Mouse (Mus musculus): ENCODE measurements around the gene Zfp36l2. TPM values are rescaled to one million over a fixed set of nuclear protein-coding genes. Genes with fewer than 3 reads are reported as not detected.
A peak's percentile ranks its signal among the peaks of the same experiment; 100 is the strongest.

The Zfp36l2 gene
- polyA plus RNA-seq, 1 experiment from 2014 or later, result 14.0 TPM

DNA sequence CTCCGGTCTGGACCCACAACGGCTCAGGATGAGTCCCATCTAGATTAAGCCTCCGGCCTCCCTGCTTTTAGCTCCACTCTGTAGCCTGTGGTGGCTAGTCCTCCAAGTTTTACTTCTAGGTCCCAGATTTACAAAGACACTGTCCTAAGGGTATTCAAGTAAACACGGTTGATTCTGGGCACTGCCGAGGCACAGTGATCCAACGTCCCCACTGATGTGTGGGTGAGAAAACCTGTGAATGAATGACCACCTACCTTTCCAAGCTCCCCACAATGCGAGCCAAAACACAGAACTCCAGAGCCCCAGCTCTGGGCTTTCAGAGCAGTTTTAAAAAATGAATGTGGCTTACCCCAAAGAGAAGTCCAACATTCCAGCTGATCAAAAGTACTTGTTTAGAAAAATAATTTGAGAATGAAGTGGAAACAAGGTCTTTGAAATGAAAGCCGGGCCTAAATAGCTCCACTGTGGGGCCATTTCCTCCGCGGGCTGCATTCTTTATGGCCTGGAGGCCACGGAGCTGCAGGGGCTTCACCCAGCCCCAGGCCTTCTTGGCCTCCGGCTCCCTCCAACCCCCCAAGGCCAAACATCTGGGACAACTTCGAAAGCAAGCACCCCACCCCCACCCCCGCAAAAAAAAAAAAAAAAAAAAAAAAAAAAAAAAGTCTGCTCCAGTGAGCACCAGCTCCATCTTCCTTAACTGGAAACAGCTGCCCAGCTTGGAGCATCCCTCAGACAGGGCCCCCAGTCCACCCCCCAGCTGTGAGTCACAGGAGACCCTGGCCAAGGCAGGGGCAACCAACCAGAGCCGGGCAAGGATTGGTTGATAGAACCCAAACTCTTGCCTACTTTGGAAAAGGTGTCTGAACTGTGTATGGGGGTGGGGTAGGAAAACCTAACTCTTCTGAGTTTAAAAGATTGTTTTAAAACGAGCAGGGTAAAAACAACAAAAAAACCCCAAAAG lies 5.2 kb downstream of the Zfp36l2 start:
- peak overlapping the region; percentile 8 for H3K4me2 ChIP-seq (ENCODE audit: low read depth)
- H3K27me3 ChIP-seq (ENCODE audit: control insufficient read depth, insufficient read depth, low read length), result no peaks in the 10 kb centered on the region
- WGBS, result 23% methylated on average over 16 of the region's 16 CpGs
- H3K27ac ChIP-seq (ENCODE audit: low read depth, low read length), result peak overlapping the region; percentile 36
- peaks cover 18% of the 10 kb centered on the region for H3K4me1 ChIP-seq (ENCODE audit: control insufficient read depth, insufficient read depth, low read length)
- H3K4me3 ChIP-seq (ENCODE audit: low read depth, low read length), result 0 out of 2 replicates have a peak overlapping the region, but pooled peaks have one; percentile 1
- H3K9me3 ChIP-seq (ENCODE audit: control insufficient read depth, low read length), result no peaks in the 10 kb centered on the region
- peak; percentile 56 for DNase-seq (ENCODE audit: low spot score)
- no peak overlapping the region for H3K9ac ChIP-seq (ENCODE audit: low read length)
- ATAC-seq (ENCODE audit: insufficient read depth, low FRiP score, low TSS enrichment), result no peak
- peaks cover 8% of the 10 kb centered on the region for H3K36me3 ChIP-seq (ENCODE audit: control insufficient read depth, insufficient read depth, low read length)

DNA sequence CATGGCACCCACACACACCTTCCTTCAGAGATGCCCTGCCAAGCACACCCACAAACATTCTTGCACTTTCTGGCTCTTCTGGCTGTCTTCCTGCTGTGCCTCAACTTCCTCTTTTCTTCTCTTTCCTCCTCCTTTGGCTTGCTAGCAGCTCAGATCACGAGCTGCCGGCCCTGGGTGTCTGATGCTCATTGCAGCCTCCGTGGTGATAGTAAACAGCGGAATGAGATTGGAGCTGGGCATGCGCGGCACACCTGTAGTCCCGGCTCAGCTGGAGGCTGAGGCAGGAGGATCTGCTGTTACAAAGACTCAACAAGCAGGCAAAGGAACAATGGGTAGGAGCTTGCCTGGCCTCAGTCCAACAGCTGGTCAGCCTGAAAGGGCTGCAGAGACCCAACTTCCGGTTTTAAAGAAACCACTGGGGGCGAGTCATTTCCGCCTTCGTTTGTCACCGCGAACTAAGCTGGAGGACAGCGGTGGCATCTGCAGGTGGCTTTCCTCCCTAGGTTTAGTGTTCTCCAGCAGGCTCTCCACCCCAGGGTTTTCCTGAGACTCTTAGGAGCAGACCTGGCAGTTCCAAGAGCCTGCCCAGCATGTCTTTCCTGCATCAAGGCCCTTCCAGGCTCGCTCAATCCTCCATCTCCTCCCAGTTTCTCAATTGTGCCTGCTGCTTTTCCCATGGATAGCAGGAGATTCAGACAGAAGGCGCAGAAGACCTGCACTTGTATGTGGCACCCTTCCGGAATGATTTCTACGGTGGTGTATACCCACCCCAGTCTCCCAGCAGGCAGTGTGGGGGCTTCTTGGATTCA lies 6.0 kb downstream of the Zfp36l2 start:
- WGBS, result 62% methylated on average over 18 of the region's 18 CpGs
- no peaks in the 10 kb centered on the region for H3K9me3 ChIP-seq (ENCODE audit: control insufficient read depth, low read length)
- H3K27ac ChIP-seq (ENCODE audit: low read depth, low read length), result peak overlapping the region; percentile 36; the same call in 1 of the 2 replicates
- H3K36me3 ChIP-seq (ENCODE audit: control insufficient read depth, insufficient read depth, low read length), result peaks cover 8% of the 10 kb centered on the region
- ATAC-seq (ENCODE audit: insufficient read depth, low FRiP score, low TSS enrichment) (no peak), DNase-seq (ENCODE audit: low spot score) (no peak)
- H3K4me2 ChIP-seq (ENCODE audit: low read depth), result no peak overlapping the region
- no peak overlapping the region for H3K9ac ChIP-seq (ENCODE audit: low read length)
- peaks cover 20% of the 10 kb centered on the region for H3K4me1 ChIP-seq (ENCODE audit: control insufficient read depth, insufficient read depth, low read length)
- no peaks in the 10 kb centered on the region for H3K27me3 ChIP-seq (ENCODE audit: control insufficient read depth, insufficient read depth, low read length)
- no peak overlapping the region for H3K4me3 ChIP-seq (ENCODE audit: low read depth, low read length)

DNA sequence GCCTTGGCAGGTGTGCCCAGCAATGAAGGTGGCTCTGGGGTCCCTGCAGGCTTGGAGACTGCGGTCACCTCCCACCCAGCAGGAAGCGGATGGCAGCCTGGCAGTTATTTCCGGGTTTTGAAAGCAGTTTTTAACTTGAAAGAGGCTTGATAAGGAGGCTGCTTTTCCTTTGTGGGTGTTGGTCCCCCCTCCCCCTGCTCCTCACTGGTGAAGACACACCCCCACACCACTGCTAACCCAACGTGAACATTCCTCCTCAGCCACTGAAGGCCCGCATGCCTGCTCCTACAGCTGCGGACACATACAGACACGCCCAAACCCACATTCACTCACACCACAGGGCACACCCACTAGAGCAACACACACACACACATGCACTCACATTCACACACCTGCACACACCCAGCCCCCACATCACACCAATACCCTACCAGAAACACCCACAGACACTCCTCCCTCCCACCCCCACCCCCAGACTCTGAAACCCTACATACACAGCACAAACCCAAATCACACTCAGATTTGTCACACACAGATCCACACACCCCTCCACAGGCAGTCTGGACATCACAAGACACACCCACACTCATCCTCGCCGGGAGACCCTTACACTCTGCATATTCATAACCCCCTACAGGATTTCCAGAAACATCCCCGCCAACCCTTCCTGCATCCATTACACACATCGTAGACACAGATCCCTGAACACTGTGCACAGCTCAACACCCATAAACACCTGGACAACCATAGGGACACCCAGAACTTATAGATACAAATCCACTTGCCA lies 6.8 kb downstream of the Zfp36l2 start:
- no peak overlapping the region for H3K27ac ChIP-seq (ENCODE audit: low read depth, low read length)
- ATAC-seq (ENCODE audit: insufficient read depth, low FRiP score, low TSS enrichment) (no peak), DNase-seq (ENCODE audit: low spot score) (peak; percentile 10)
- WGBS, result 41% methylated on average over 11 of the region's 11 CpGs
- H3K4me3 ChIP-seq (ENCODE audit: low read depth, low read length), result no peak overlapping the region
- H3K4me2 ChIP-seq (ENCODE audit: low read depth), result no peak overlapping the region
- no peaks in the 10 kb centered on the region for H3K27me3 ChIP-seq (ENCODE audit: control insufficient read depth, insufficient read depth, low read length)
- H3K4me1 ChIP-seq (ENCODE audit: control insufficient read depth, insufficient read depth, low read length), result peaks cover 13% of the 10 kb centered on the region
- H3K9me3 ChIP-seq (ENCODE audit: control insufficient read depth, low read length), result no peaks in the 10 kb centered on the region
- no peak overlapping the region for H3K9ac ChIP-seq (ENCODE audit: low read length)
- peaks cover 5% of the 10 kb centered on the region; the same call in 1 of the 2 replicates for H3K36me3 ChIP-seq (ENCODE audit: control insufficient read depth, insufficient read depth, low read length)

DNA sequence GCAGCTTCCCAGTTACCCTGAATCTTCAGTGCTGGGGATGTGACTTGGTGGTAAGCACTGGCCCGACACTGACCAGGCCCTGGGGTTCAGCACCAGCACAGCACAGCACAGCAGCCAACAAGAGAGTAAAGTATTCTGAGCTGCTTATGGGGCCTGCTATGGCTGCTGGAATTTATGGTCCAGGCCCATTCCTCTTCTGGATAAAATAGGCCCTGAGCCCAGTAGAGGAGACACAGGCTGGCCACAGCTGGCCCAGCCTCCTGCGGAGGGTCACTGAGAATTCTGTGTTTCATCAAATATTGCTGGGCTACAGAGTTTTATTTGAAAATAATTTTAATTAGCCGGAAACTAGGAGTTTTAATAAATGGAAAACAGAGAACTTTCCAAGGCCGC lies 7.8 kb downstream of the Zfp36l2 start:
- Histone ChIP-seq H3K9me3 (ENCODE audit: control insufficient read depth, low read length) (no peaks in the 10 kb centered on the region), H3K9ac (ENCODE audit: low read length) (no peak overlapping the region), H3K36me3 (ENCODE audit: control insufficient read depth, insufficient read depth, low read length) (no peaks in the 10 kb centered on the region), H3K4me3 (ENCODE audit: low read depth, low read length) (no peak overlapping the region), H3K4me1 (ENCODE audit: control insufficient read depth, insufficient read depth, low read length) (peaks cover 13% of the 10 kb centered on the region), H3K4me2 (ENCODE audit: low read depth) (no peak overlapping the region), H3K27ac (ENCODE audit: low read depth, low read length) (no peak overlapping the region), H3K27me3 (ENCODE audit: control insufficient read depth, insufficient read depth, low read length) (no peaks in the 10 kb centered on the region)
- no peak for DNase-seq (ENCODE audit: low spot score)
- no peak for ATAC-seq (ENCODE audit: insufficient read depth, low FRiP score, low TSS enrichment)
- WGBS, result 88% methylated on average over 4 of the region's 4 CpGs

DNA sequence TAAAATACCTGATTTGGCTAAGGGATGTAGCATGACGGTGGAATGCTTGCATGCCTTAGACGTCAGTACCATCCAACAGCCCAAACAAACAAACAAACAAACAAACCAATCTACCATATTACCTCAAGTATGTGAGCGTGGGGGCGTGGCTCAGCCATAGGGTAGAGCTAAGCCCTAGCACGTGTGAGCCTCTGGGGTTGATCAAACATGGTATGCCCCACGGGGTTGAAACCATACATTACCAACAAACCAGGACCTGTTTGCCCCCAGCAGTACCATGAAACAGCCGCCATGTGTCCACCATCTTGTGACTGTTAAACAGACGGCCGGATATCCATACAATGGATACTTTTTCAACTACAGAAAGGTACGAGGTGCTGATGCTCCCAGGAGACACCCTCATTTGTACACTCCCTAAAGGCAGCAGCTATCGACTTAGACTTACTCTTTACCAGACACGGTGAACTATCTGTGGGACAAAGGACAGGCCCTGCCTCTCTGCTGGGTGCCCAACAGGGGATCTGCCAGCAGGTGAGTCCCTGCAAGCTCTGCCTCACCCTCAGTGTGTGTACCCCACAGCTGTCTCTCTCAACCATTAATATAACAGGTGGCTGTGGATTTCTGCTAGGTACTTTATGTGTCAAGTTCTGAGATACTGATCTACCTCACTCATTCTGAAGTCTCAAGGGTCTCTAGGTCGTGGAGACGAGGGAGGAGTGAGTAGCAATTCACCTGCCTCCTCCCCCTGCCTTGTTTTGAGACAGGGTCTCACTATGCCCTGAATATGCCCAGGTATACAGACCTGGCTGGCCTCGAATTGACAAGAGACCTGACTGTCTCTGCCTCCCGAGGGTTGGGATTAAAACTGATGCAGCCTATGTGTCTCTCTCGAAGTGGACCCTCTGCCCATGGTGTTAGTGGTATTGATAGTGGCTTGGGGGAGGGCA lies 8.4 kb downstream of the Zfp36l2 start:
- no peak overlapping the region for H3K4me2 ChIP-seq (ENCODE audit: low read depth)
- no peak overlapping the region for H3K9ac ChIP-seq (ENCODE audit: low read length)
- peaks cover 13% of the 10 kb centered on the region for H3K4me1 ChIP-seq (ENCODE audit: control insufficient read depth, insufficient read depth, low read length)
- H3K4me3 ChIP-seq (ENCODE audit: low read depth, low read length), result no peak overlapping the region
- no peaks in the 10 kb centered on the region for H3K36me3 ChIP-seq (ENCODE audit: control insufficient read depth, insufficient read depth, low read length)
- no peaks in the 10 kb centered on the region for H3K27me3 ChIP-seq (ENCODE audit: control insufficient read depth, insufficient read depth, low read length)
- 85% methylated on average over 17 of the region's 17 CpGs for WGBS
- no peak for DNase-seq (ENCODE audit: low spot score)
- no peaks in the 10 kb centered on the region for H3K9me3 ChIP-seq (ENCODE audit: control insufficient read depth, low read length)
- H3K27ac ChIP-seq (ENCODE audit: low read depth, low read length), result no peak overlapping the region
- no peak for ATAC-seq (ENCODE audit: insufficient read depth, low FRiP score, low TSS enrichment)

DNA sequence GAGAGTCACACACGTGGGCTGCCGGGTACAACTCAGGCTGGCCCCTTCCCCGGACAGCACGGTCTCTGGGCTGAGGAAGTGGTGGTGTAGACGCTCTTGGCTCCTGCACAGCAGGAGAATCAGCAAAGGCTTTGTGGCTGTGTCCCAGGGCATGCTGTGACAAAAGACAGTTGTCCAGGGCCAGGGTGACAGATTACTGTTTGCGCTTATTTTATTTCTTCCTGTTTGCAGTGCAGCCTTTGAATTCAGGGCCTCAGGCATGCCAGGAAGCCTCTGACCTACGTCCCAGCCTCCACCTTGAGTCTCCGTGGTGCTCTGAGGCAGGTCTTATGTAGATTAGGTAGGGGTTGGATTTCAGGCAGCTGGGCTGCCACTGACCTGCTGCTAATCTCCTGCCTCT lies 10.3 kb downstream of the Zfp36l2 start:
- H3K36me3 ChIP-seq (ENCODE audit: control insufficient read depth, insufficient read depth, low read length), result no peaks in the 10 kb centered on the region
- H3K9ac ChIP-seq (ENCODE audit: low read length), result no peak overlapping the region
- peak; percentile 49 for DNase-seq (ENCODE audit: low spot score)
- H3K4me3 ChIP-seq (ENCODE audit: low read depth, low read length), result no peak overlapping the region
- no peak for ATAC-seq (ENCODE audit: insufficient read depth, low FRiP score, low TSS enrichment)
- no peaks in the 10 kb centered on the region for H3K27me3 ChIP-seq (ENCODE audit: control insufficient read depth, insufficient read depth, low read length)
- WGBS, result 12% methylated on average over 8 of the region's 8 CpGs
- no peaks in the 10 kb centered on the region for H3K9me3 ChIP-seq (ENCODE audit: control insufficient read depth, low read length)
- H3K27ac ChIP-seq (ENCODE audit: low read depth, low read length), result no peak overlapping the region
- no peak overlapping the region for H3K4me2 ChIP-seq (ENCODE audit: low read depth)
- peaks cover 4% of the 10 kb centered on the region for H3K4me1 ChIP-seq (ENCODE audit: control insufficient read depth, insufficient read depth, low read length)

DNA sequence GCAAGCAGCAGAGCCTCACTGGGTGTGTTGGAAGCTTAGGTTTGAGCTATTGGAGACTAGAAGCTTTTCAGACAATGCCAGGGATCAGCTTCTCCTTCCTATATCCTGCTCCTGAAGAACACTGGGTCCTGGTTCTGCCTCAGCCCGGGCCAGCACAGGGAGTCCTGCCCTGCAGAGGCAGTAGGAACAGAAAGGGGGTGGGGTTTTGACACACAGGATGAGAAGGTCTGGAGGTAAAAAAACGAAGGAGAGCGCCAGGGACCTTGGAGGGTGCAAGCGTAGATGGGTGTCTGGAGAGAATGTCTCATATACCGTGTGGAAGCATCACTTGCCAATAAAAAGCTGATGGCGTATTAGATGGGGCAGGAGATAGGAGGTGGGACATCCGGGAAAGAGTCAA lies 11.3 kb downstream of the Zfp36l2 start:
- peaks cover 2% of the 10 kb centered on the region for H3K4me1 ChIP-seq (ENCODE audit: control insufficient read depth, insufficient read depth, low read length)
- ATAC-seq (ENCODE audit: insufficient read depth, low FRiP score, low TSS enrichment), result no peak
- no peaks in the 10 kb centered on the region for H3K27me3 ChIP-seq (ENCODE audit: control insufficient read depth, insufficient read depth, low read length)
- DNase-seq (ENCODE audit: low spot score), result peak; percentile 8
- no peaks in the 10 kb centered on the region for H3K36me3 ChIP-seq (ENCODE audit: control insufficient read depth, insufficient read depth, low read length)
- no peaks in the 10 kb centered on the region for H3K9me3 ChIP-seq (ENCODE audit: control insufficient read depth, low read length)
- no peak overlapping the region for H3K4me2 ChIP-seq (ENCODE audit: low read depth)
- WGBS, result 90% methylated on average over 7 of the region's 7 CpGs
- no peak overlapping the region for H3K4me3 ChIP-seq (ENCODE audit: low read depth, low read length)
- no peak overlapping the region for H3K27ac ChIP-seq (ENCODE audit: low read depth, low read length)
- no peak overlapping the region for H3K9ac ChIP-seq (ENCODE audit: low read length)

Data from neural tube, embryonic 11.5 days (tissue).